Mouse (Mus musculus) brain, embryonic 14.5 days (tissue): ENCODE data around the gene Prn.

Source experiments
- CTCF ChIP-seq: fragments of 200-500 bp; IDR thresholded peaks from 2 replicates; pipeline ENCODE4 v1.5.1; 2012; ENCODE audit warnings: inconsistent platforms, mild to moderate bottlenecking, moderate library complexity, borderline replicate concordance; ENCODE audit not compliant: insufficient read depth, insufficient read length; ENCODE audit errors: extremely low read depth
- POLR2A ChIP-seq: fragments of 200-500 bp; IDR thresholded peaks from 2 replicates; pipeline ENCODE4 v1.6.1; 2012; ENCODE audit warnings: mild to moderate bottlenecking, inconsistent platforms, borderline replicate concordance; ENCODE audit not compliant: poor library complexity, insufficient read depth, insufficient read length, severe bottlenecking; ENCODE audit errors: extremely low read depth

DNA sequence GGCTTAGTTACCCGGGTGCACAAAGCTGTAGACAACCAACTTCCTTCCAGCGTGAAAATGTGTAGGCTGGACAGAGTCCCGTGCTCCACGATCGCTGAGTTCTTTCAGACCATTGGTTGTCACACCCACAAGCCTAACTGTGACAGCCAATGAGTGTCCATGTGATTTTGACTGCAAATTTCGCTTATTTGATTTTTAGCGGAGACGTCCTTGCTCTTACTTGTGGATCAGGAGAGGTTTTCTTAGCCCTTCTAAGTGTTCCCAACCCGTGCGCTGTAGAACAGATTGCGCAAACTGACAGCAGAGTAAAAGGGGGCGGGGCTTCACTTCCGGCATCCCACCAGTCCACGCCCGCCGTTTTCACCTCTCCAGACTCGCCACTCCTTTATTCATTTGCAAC is 45.5 kb downstream of the Prn start:
- TF ChIP-seq CTCF (no peak), POLR2A (no peak)
